Mouse (Mus musculus) urinary bladder, adult 2 months (tissue): Measurements from ENCODE around the gene Rnasek. TPM values are rescaled to one million over a fixed set of nuclear protein-coding genes. Genes with fewer than 3 reads are reported as not detected.

Experiments used
- DNase-seq: peaks from one replicate; pipeline ENCODE4 v3.0.0; 2022; ENCODE audit warnings: low spot score
- polyA plus RNA-seq: library from polyadenylated mRNA; depleted of rRNA; stranded (reverse); fragments of >200 nt; gene quantifications from 2 replicates; pipeline ENCODE4 v1.2.3, GENCODE M21; 2012

Rnasek gene
- polyA plus RNA-seq, 1 experiment = 128 TPM

- no peak for DNase-seq
Measured at GRCm38 (mm10) chr11:70236717-70237116, 2.9 kb downstream of the Rnasek start.

- no peak for DNase-seq
Measured at GRCm38 (mm10) chr11:70235254-70235900, 4.3 kb downstream of the Rnasek start.

GRCm38 (mm10) chr11:70234497-70234896 lies 5.1 kb downstream of the Rnasek start:
- DNase-seq = no peak

GRCm38 (mm10) chr11:70234037-70234436 lies 5.6 kb downstream of the Rnasek start:
- no peak for DNase-seq

- DNase-seq = no peak
Measured at GRCm38 (mm10) chr11:70233016-70233415, 6.6 kb downstream of the Rnasek start.

- no peak for DNase-seq
Measured at GRCm38 (mm10) chr11:70232546-70232945, 7.1 kb downstream of the Rnasek start.

- peak; percentile 67 for DNase-seq
Measured at GRCm38 (mm10) chr11:70230239-70230727, 9.4 kb downstream of the Rnasek start.

GRCm38 (mm10) chr11:70229260-70230010 lies 10.2 kb downstream of the Rnasek start, which contains the start of gene Bcl6b:
Gene Bcl6b (minus strand): TSS chr11:70229798.
- no peak for DNase-seq

- no peak for DNase-seq
Measured at GRCm38 (mm10) chr11:70228828-70229227, 10.8 kb downstream of the Rnasek start.

- DNase-seq = no peak
Measured at GRCm38 (mm10) chr11:70227661-70228245, 11.9 kb downstream of the Rnasek start.

GRCm38 (mm10) chr11:70227126-70227525 lies 12.5 kb downstream of the Rnasek start:
- no peak for DNase-seq

GRCm38 (mm10) chr11:70226602-70226890 lies 13.1 kb downstream of the Rnasek start:
- DNase-seq = no peak

- no peak for DNase-seq
Measured at GRCm38 (mm10) chr11:70225798-70226601, 13.6 kb downstream of the Rnasek start.

- no peak for DNase-seq
Measured at GRCm38 (mm10) chr11:70223724-70224123, 15.9 kb downstream of the Rnasek start.

- DNase-seq = no peak
Measured at GRCm38 (mm10) chr11:70221603-70222500, 17.8 kb downstream of the Rnasek start.

- peak; percentile 74 for DNase-seq
Measured at GRCm38 (mm10) chr11:70220731-70221602, 18.7 kb downstream of the Rnasek start, which contains the start of gene Slc16a13. Gene Slc16a13 (minus strand): TSS chr11:70221064.

- no peak for DNase-seq
Measured at GRCm38 (mm10) chr11:70220323-70220722, 19.3 kb downstream of the Rnasek start.

GRCm38 (mm10) chr11:70219873-70220272 lies 19.8 kb downstream of the Rnasek start:
- DNase-seq = no peak

- DNase-seq = no peak
Measured at GRCm38 (mm10) chr11:70218741-70219470, 20.7 kb downstream of the Rnasek start.
